Mouse (Mus musculus) E14TG2a.4 (cell line): ENCODE data around the gene Foxd4.

Experiments used
- CTCF ChIP-seq: conservative IDR thresholded peaks from 2 replicates; pipeline ENCODE4 v1.5.1; 2014; ENCODE audit warnings: low read length
- POU5F1 ChIP-seq: IDR thresholded peaks from 2 replicates; pipeline ENCODE4 v1.6.1; 2014; ENCODE audit warnings: low read length, borderline replicate concordance

- TF ChIP-seq CTCF (no peak), POU5F1 (no peak)
Observed at GRCm38 (mm10) chr19:24907655-24908054, 6.7 kb upstream of the Foxd4 start.
